Mouse (Mus musculus): Measurements from ENCODE around the gene Gm17332. TPM values are rescaled to one million over a fixed set of nuclear protein-coding genes. Genes with fewer than 3 reads are reported as not detected.
"Not testable (repeated sequence)": the region's sequence is repeated elsewhere in the genome, so short reads cannot be mapped to it uniquely, and the experiment has no call there.

The Gm17332 gene
- polyA plus RNA-seq, 1 experiment, result not detected

GRCm38 (mm10) chr11:31168831-31169160 is 13.5 kb downstream of the Gm17332 start:
- 33% methylated on average over 2 of the region's 2 CpGs for WGBS
- Histone ChIP-seq H3K27ac (ENCODE audit: control insufficient read depth, insufficient read depth, low read depth, low read length, poor library complexity) (no peak overlapping the region), H3K4me1 (ENCODE audit: control insufficient read depth, insufficient read depth, low read length) (no peaks in the 10 kb centered on the region), H3K4me3 (replicated peaks; ENCODE audit: control insufficient read depth, low read depth, low read length) (peak overlapping the region; percentile 72)
- TF ChIP-seq CTCF (IDR thresholded peaks at IDR 0.05; ENCODE audit: control insufficient read depth, insufficient read depth, low read length), result no peak
- TF ChIP-seq POLR2A (IDR thresholded peaks at IDR 0.05; ENCODE audit: borderline replicate concordance, control insufficient read depth, low read depth, low read length), result no peak

GRCm38 (mm10) chr11:31157021-31157420 is 25.2 kb downstream of the Gm17332 start:
- Histone ChIP-seq H3K27ac (ENCODE audit: control insufficient read depth, insufficient read depth, low read depth, low read length, poor library complexity) (no peak overlapping the region), H3K4me1 (ENCODE audit: control insufficient read depth, insufficient read depth, low read length) (no peaks in the 10 kb centered on the region), H3K4me3 (replicated peaks; ENCODE audit: control insufficient read depth, low read depth, low read length) (no peak overlapping the region)
- TF ChIP-seq POLR2A (IDR thresholded peaks at IDR 0.05; ENCODE audit: borderline replicate concordance, control insufficient read depth, low read depth, low read length), result no peak
- no peak for TF ChIP-seq CTCF (IDR thresholded peaks at IDR 0.05; ENCODE audit: control insufficient read depth, insufficient read depth, low read length)
- WGBS, result 74% methylated on average over 3 of the region's 3 CpGs

GRCm38 (mm10) chr11:31138394-31138793 is 43.9 kb downstream of the Gm17332 start:
- WGBS, result 30% methylated on average over 1 of the region's 1 CpGs
- not testable (repeated sequence) for H3K4me1 ChIP-seq (ENCODE audit: control insufficient read depth, insufficient read depth, low read length); H3K4me3 ChIP-seq (replicated peaks; ENCODE audit: control insufficient read depth, low read depth, low read length); H3K27ac ChIP-seq (ENCODE audit: control insufficient read depth, insufficient read depth, low read depth, low read length, poor library complexity)

- H3K27ac ChIP-seq (ENCODE audit: control insufficient read depth, insufficient read depth, low read depth, low read length, poor library complexity); H3K4me3 ChIP-seq (replicated peaks; ENCODE audit: control insufficient read depth, low read depth, low read length); H3K4me1 ChIP-seq (ENCODE audit: control insufficient read depth, insufficient read depth, low read length): not testable (repeated sequence)
- WGBS, result 48% methylated on average over 1 of the region's 1 CpGs
Measured at GRCm38 (mm10) chr11:31134824-31135223, 47.4 kb downstream of the Gm17332 start.

GRCm38 (mm10) chr11:31133726-31134125 is 48.5 kb downstream of the Gm17332 start:
- WGBS, result 72% methylated on average over 4 of the region's 4 CpGs
- H3K27ac ChIP-seq (ENCODE audit: control insufficient read depth, insufficient read depth, low read depth, low read length, poor library complexity), result not testable (repeated sequence)

More at GRCm38 (mm10) chr11:31133726-31134125, 48.5 kb downstream of the Gm17332 start:
- not testable (repeated sequence) for H3K4me1 ChIP-seq (ENCODE audit: control insufficient read depth, insufficient read depth, low read length); H3K4me3 ChIP-seq (replicated peaks; ENCODE audit: control insufficient read depth, low read depth, low read length)

Other genes starting within 250 kb of the Gm17332 start
- 14.9 and 24.8 TPM in 2 replicates for gene Erlec1, start 228.1 kb downstream of the Gm17332 start, polyA plus RNA-seq (2011; ENCODE audit: insufficient read depth, insufficient read length, low replicate concordance, missing spikeins)
- gene Chac2, start 196.1 kb downstream of the Gm17332 start, polyA plus RNA-seq (2011; ENCODE audit: insufficient read depth, insufficient read length, low replicate concordance, missing spikeins), result 14.8 and 15.8 TPM in 2 replicates
- gene Stc2, start 187.6 kb upstream of the Gm17332 start, polyA plus RNA-seq (2011; ENCODE audit: insufficient read depth, insufficient read length, low replicate concordance, missing spikeins), result 0.32 and 5.1 TPM in 2 replicates

All from bone marrow, adult 2 months (tissue).